Mouse (Mus musculus) neural tube, embryonic 11.5 days (tissue): Measurements from ENCODE around the gene Rpl26. TPM values are rescaled to one million over a fixed set of nuclear protein-coding genes. Genes with fewer than 3 reads are reported as not detected.
A peak's percentile ranks its signal among the peaks of the same experiment; 100 is the strongest.

Source experiments
- ATAC-seq: fragments of 200-750 bp; cut with Nextera tagmentation; 2 replicates; pipeline ENCODE4 v1.8.0; 2017; ENCODE audit warnings: moderate number of reproducible peaks, mild to moderate bottlenecking, moderate TSS enrichment, moderate library complexity; ENCODE audit not compliant: insufficient read depth, low FRiP score, low TSS enrichment
- DNase-seq: peaks from one replicate; pipeline ENCODE4 v3.0.0-alpha.2; 2015; ENCODE audit warnings: low spot score
- H3K27ac ChIP-seq: fragments of 300-500 bp; sonication (generic); 2 replicates; pipeline ENCODE4 v1.5.1; 2014; ENCODE audit warnings: low read depth, mild to moderate bottlenecking, low read length
- H3K27me3 ChIP-seq: fragments of 300-500 bp; sonication (generic); 2 replicates; pipeline ENCODE4 v1.6.1; 2014; ENCODE audit warnings: mild to moderate bottlenecking, low read length, mixed read lengths; ENCODE audit not compliant: control insufficient read depth, insufficient read depth
- H3K36me3 ChIP-seq: fragments of 300-500 bp; sonication (generic); 2 replicates; pipeline ENCODE4 v1.6.1; 2014; ENCODE audit warnings: mild to moderate bottlenecking, low read length, moderate library complexity, mixed read lengths; ENCODE audit not compliant: control insufficient read depth, insufficient read depth
- H3K4me1 ChIP-seq: fragments of 300-500 bp; sonication (generic); 2 replicates; pipeline ENCODE4 v1.6.1; 2014; ENCODE audit warnings: low read length, mixed read lengths; ENCODE audit not compliant: control insufficient read depth, insufficient read depth
- H3K4me2 ChIP-seq: fragments of 300-500 bp; sonication (generic); 2 replicates; pipeline ENCODE4 v1.6.1; 2014; ENCODE audit warnings: low read depth, mild to moderate bottlenecking, moderate library complexity
- H3K4me3 ChIP-seq: fragments of 300-500 bp; sonication (generic); 2 replicates; pipeline ENCODE4 v1.5.1; 2014; ENCODE audit warnings: low read depth, low read length
- H3K9ac ChIP-seq: fragments of 300-500 bp; sonication (generic); 2 replicates; pipeline ENCODE4 v1.6.1; 2014; ENCODE audit warnings: mild to moderate bottlenecking, low read length
- H3K9me3 ChIP-seq: fragments of 300-500 bp; sonication (generic); 2 replicates; pipeline ENCODE4 v1.6.1; 2016; ENCODE audit warnings: low read length; ENCODE audit not compliant: control insufficient read depth
- WGBS: fragments of 180-500 bp; shearing (Covaris S2); extraction: QIAGEN DNeasy Blood & Tissue Kit; methylation state at CpG from one replicate; pipeline ENCODE4 v1.1.7; 2014; 5-methylcytosine and 5-hydroxymethylcytosine counted together
- polyA plus RNA-seq: library from polyadenylated mRNA; unstranded; fragments of >200 nt; fragmentation: Nextera tagmentation; extraction: Ambion mirVana; gene quantifications from 2 replicates; pipeline ENCODE4 v1.2.1, GENCODE M21; 2014

Rpl26 gene
- polyA plus RNA-seq, 1 experiment from 2014 or later: 822 TPM

- Histone ChIP-seq H3K4me2 (no peak overlapping the region), H3K27me3 (peaks cover 6% of the 10 kb centered on the region; the same call in 1 of the 2 replicates), H3K4me3 (no peak overlapping the region), H3K36me3 (no peaks in the 10 kb centered on the region), H3K9me3 (no peaks in the 10 kb centered on the region), H3K9ac (no peak overlapping the region), H3K4me1 (peaks cover 4% of the 10 kb centered on the region; the same call in 1 of the 2 replicates), H3K27ac (no peak overlapping the region)
- WGBS: 87% methylated on average over 8 of the region's 8 CpGs
- ATAC-seq (no peak), DNase-seq (no peak)
Measured at GRCm38 (mm10) chr11:68942731-68943130, 41.3 kb downstream of the Rpl26 start.

GRCm38 (mm10) chr11:68945245-68945644 is 43.9 kb downstream of the Rpl26 start:
- Histone ChIP-seq H3K9me3 (no peaks in the 10 kb centered on the region), H3K9ac (no peak overlapping the region), H3K36me3 (no peaks in the 10 kb centered on the region), H3K4me3 (no peak overlapping the region), H3K27me3 (peaks cover 8% of the 10 kb centered on the region; the same call in 1 of the 2 replicates), H3K4me1 (peaks cover 3% of the 10 kb centered on the region; the same call in 1 of the 2 replicates), H3K27ac (no peak overlapping the region), H3K4me2 (no peak overlapping the region)
- DNase-seq (no peak), ATAC-seq (no peak)
- 75% methylated on average over 2 of the region's 2 CpGs for WGBS

GRCm38 (mm10) chr11:68946001-68946400 is 44.6 kb downstream of the Rpl26 start:
- H3K36me3 ChIP-seq: no peaks in the 10 kb centered on the region
- no peak overlapping the region for H3K4me2 ChIP-seq
- no peaks in the 10 kb centered on the region for H3K9me3 ChIP-seq
- 86% methylated on average over 4 of the region's 4 CpGs for WGBS
- peaks cover 8% of the 10 kb centered on the region; the same call in 1 of the 2 replicates for H3K27me3 ChIP-seq
- no peak for DNase-seq
- H3K27ac ChIP-seq: no peak overlapping the region
- H3K9ac ChIP-seq: no peak overlapping the region
- no peaks in the 10 kb centered on the region for H3K4me1 ChIP-seq
- no peak for ATAC-seq
- H3K4me3 ChIP-seq: no peak overlapping the region

GRCm38 (mm10) chr11:68946806-68947440 is 45.5 kb downstream of the Rpl26 start:
- Histone ChIP-seq H3K27ac (no peak overlapping the region), H3K27me3 (peaks cover 11% of the 10 kb centered on the region; the same call in 1 of the 2 replicates), H3K9me3 (no peaks in the 10 kb centered on the region), H3K9ac (no peak overlapping the region), H3K4me2 (peak overlapping the region; percentile 29; the same call in 1 of the 2 replicates), H3K4me3 (peak overlapping the region; percentile 6; the same call in 1 of the 2 replicates), H3K36me3 (no peaks in the 10 kb centered on the region), H3K4me1 (no peaks in the 10 kb centered on the region)
- ATAC-seq (no peak), DNase-seq (no peak)
- WGBS: 9% methylated on average over 14 of the region's 16 CpGs

GRCm38 (mm10) chr11:68947542-68947993 is 46.2 kb downstream of the Rpl26 start:
- H3K27me3 ChIP-seq: peaks cover 11% of the 10 kb centered on the region; the same call in 1 of the 2 replicates
- H3K9me3 ChIP-seq: no peaks in the 10 kb centered on the region
- no peak overlapping the region for H3K27ac ChIP-seq
- DNase-seq: no peak
- H3K4me3 ChIP-seq: no peak overlapping the region
- H3K36me3 ChIP-seq: no peaks in the 10 kb centered on the region
- 4% methylated on average over 12 of the region's 12 CpGs for WGBS
- peak overlapping the region; percentile 29 for H3K4me2 ChIP-seq
- ATAC-seq: no peak
- H3K4me1 ChIP-seq: no peaks in the 10 kb centered on the region
- H3K9ac ChIP-seq: peak overlapping the region; percentile 26; the same call in 1 of the 2 replicates

- Histone ChIP-seq H3K36me3 (no peaks in the 10 kb centered on the region), H3K4me2 (peak overlapping the region; percentile 43), H3K4me3 (peak overlapping the region; percentile 14), H3K4me1 (no peaks in the 10 kb centered on the region), H3K27ac (no peak overlapping the region), H3K9me3 (no peaks in the 10 kb centered on the region), H3K27me3 (peaks cover 20% of the 10 kb centered on the region), H3K9ac (no peak overlapping the region; the same call in 1 of the 2 replicates)
- DNase-seq (no peak), ATAC-seq (no peak)
- 4% methylated on average over 13 of the region's 13 CpGs for WGBS
Measured at GRCm38 (mm10) chr11:68953903-68954302, 52.5 kb downstream of the Rpl26 start.

- no peaks in the 10 kb centered on the region for H3K9me3 ChIP-seq
- H3K4me1 ChIP-seq: no peaks in the 10 kb centered on the region
- H3K27ac ChIP-seq: no peak overlapping the region
- WGBS: 1% methylated on average over 17 of the region's 17 CpGs
- H3K4me2 ChIP-seq: peak overlapping the region; percentile 43
- no peak for DNase-seq
- peaks cover 20% of the 10 kb centered on the region for H3K27me3 ChIP-seq
- ATAC-seq: no peak
- H3K9ac ChIP-seq: peak overlapping the region; percentile 36
- no peaks in the 10 kb centered on the region for H3K36me3 ChIP-seq
- peak overlapping the region; percentile 14 for H3K4me3 ChIP-seq
Measured at GRCm38 (mm10) chr11:68954408-68954807, 53.0 kb downstream of the Rpl26 start.

- H3K27ac ChIP-seq: no peak overlapping the region
- no peak overlapping the region; the same call in 1 of the 2 replicates for H3K4me3 ChIP-seq
- no peaks in the 10 kb centered on the region for H3K36me3 ChIP-seq
- H3K4me1 ChIP-seq: no peaks in the 10 kb centered on the region
- H3K9ac ChIP-seq: no peak overlapping the region
- DNase-seq (no peak), ATAC-seq (no peak)
- WGBS: 65% methylated on average over 5 of the region's 5 CpGs
- H3K4me2 ChIP-seq: peak overlapping the region; percentile 43
- H3K9me3 ChIP-seq: no peaks in the 10 kb centered on the region
- peaks cover 20% of the 10 kb centered on the region for H3K27me3 ChIP-seq
Measured at GRCm38 (mm10) chr11:68955473-68955872, 54.1 kb downstream of the Rpl26 start.

GRCm38 (mm10) chr11:68956107-68956506 is 54.7 kb downstream of the Rpl26 start:
- no peak for DNase-seq

More at GRCm38 (mm10) chr11:68956107-68956506, 54.7 kb downstream of the Rpl26 start:
- no peak overlapping the region for H3K4me2 ChIP-seq
- no peaks in the 10 kb centered on the region for H3K4me1 ChIP-seq
- 47% methylated on average over 3 of the region's 3 CpGs for WGBS
- no peak overlapping the region for H3K4me3 ChIP-seq
- H3K36me3 ChIP-seq: no peaks in the 10 kb centered on the region
- no peaks in the 10 kb centered on the region for H3K9me3 ChIP-seq
- no peak for ATAC-seq
- H3K9ac ChIP-seq: no peak overlapping the region
- peaks cover 20% of the 10 kb centered on the region for H3K27me3 ChIP-seq
- H3K27ac ChIP-seq: no peak overlapping the region
